Mouse (Mus musculus): Measurements from ENCODE around the gene Swap70. TPM values are rescaled to one million over a fixed set of nuclear protein-coding genes. Genes with fewer than 3 reads are reported as not detected.

Gene Swap70
- total and polyA plus RNA-seq, 3 experiments: 18.3 to 23.3 TPM; not detected in 1

GRCm38 (mm10) chr7:110259966-110260711 is 38.6 kb downstream of the Swap70 start:
- Histone ChIP-seq H3K4me1 (ENCODE audit: control insufficient read depth in 1 of 2, insufficient read depth in 2 of 2, low read length in 2 of 2) (peaks cover 4% of the 10 kb centered on the region in 2 experiments), H3K4me3 (ENCODE audit: control insufficient read depth in 1 of 2, insufficient read depth in 1 of 2, low read depth in 2 of 2, low read length in 2 of 2) (no peak overlapping the region), H3K27ac (ENCODE audit: control insufficient read depth, low read depth, low read length) (no peak overlapping the region), H3K27me3 (ENCODE audit: control insufficient read depth in 1 of 2, insufficient read depth in 2 of 2, low read length in 2 of 2) (no peaks in the 10 kb centered on the region), H3K79me2 (ENCODE audit: control insufficient read depth, insufficient read depth, low read length, poor library complexity) (no peaks in the 10 kb centered on the region), H3K9ac (ENCODE audit: control insufficient read depth, low read depth, low read length, poor library complexity, severe bottlenecking) (no peak overlapping the region), H3K36me3 (ENCODE audit: control insufficient read depth in 1 of 2, insufficient read depth in 2 of 2, low read length in 2 of 2) (peaks cover 2 to 6% of the 10 kb centered on the region in 2 experiments), H3K9me3 (replicated peaks; ENCODE audit: insufficient read depth, low read length) (no peaks in the 10 kb centered on the region)
- TF ChIP-seq NRF1 (IDR thresholded peaks at IDR 0.05; ENCODE audit: insufficient read depth, low read depth, low read length, poor library complexity, severe bottlenecking) (no peak), ZMIZ1 (IDR thresholded peaks at IDR 0.05; ENCODE audit: low read depth, low read length) (no peak), ZNF384 (IDR thresholded peaks at IDR 0.05; ENCODE audit: low read depth, low read length) (no peak), NELFE (IDR thresholded peaks at IDR 0.05; ENCODE audit: low read depth, low read length) (no peak), CHD1 (IDR thresholded peaks at IDR 0.05; ENCODE audit: low read depth, low read length) (no peak), MAX (IDR thresholded peaks at IDR 0.05; ENCODE audit: low read length) (no peak), UBTF (IDR thresholded peaks at IDR 0.05; ENCODE audit: borderline replicate concordance, insufficient read depth, low read depth, low read length) (no peak), POLR2AphosphoS2 (IDR thresholded peaks at IDR 0.05; ENCODE audit: low read length) (no peak), POLR2A (IDR thresholded peaks at IDR 0.05; ENCODE audit: control insufficient read depth in 1 of 2, insufficient read depth in 1 of 2, low read depth in 1 of 2, low read length in 2 of 2, poor library complexity in 1 of 2) (no peak), MAZ (IDR thresholded peaks at IDR 0.05; ENCODE audit: low read depth, low read length) (no peak), HCFC1 (IDR thresholded peaks at IDR 0.05; ENCODE audit: low read depth, low read length) (no peak), EP300 (IDR thresholded peaks at IDR 0.05; ENCODE audit: low read depth in 1 of 2, low read length in 2 of 2) (no peak), USF1 (IDR thresholded peaks at IDR 0.05; ENCODE audit: low read depth, low read length) (no peak), GATA1 (IDR thresholded peaks at IDR 0.05; ENCODE audit: low read depth, low read length) (no peak), MAFK (IDR thresholded peaks at IDR 0.05; ENCODE audit: borderline replicate concordance, low read depth, low read length) (no peak), RAD21 (IDR thresholded peaks at IDR 0.05; ENCODE audit: low read depth, low read length) (no peak), JUND (IDR thresholded peaks at IDR 0.05; ENCODE audit: low read depth, low read length) (no peak), MXI1 (IDR thresholded peaks at IDR 0.05; ENCODE audit: low read depth, low read length) (no peak), ETS1 (IDR thresholded peaks at IDR 0.05; ENCODE audit: low read depth, low read length) (no peak)
- no peak for DNase-seq (ENCODE audit: low read depth, low spot score)

GRCm38 (mm10) chr7:110261807-110262206 is 40.3 kb downstream of the Swap70 start:
- DNase-seq (ENCODE audit: low read depth, low spot score): no peak
- peaks cover 3% of the 10 kb centered on the region in 2 experiments for H3K4me1 ChIP-seq (ENCODE audit: control insufficient read depth in 1 of 2, insufficient read depth in 2 of 2, low read length in 2 of 2)
- no peak overlapping the region for H3K9ac ChIP-seq (ENCODE audit: control insufficient read depth, low read depth, low read length, poor library complexity, severe bottlenecking)

More at GRCm38 (mm10) chr7:110261807-110262206, 40.3 kb downstream of the Swap70 start:
- H3K36me3 ChIP-seq (ENCODE audit: control insufficient read depth in 1 of 2, insufficient read depth in 2 of 2, low read length in 2 of 2): peaks cover 4 to 7% of the 10 kb centered on the region in 2 experiments
- no peaks in the 10 kb centered on the region for H3K79me2 ChIP-seq (ENCODE audit: control insufficient read depth, insufficient read depth, low read length, poor library complexity)
- no peaks in the 10 kb centered on the region for H3K9me3 ChIP-seq (replicated peaks; ENCODE audit: insufficient read depth, low read length)
- no peak overlapping the region for H3K27ac ChIP-seq (ENCODE audit: control insufficient read depth, low read depth, low read length)
- H3K4me3 ChIP-seq (ENCODE audit: control insufficient read depth in 1 of 2, insufficient read depth in 1 of 2, low read depth in 2 of 2, low read length in 2 of 2): no peak overlapping the region
- no peak for TF ChIP-seq GATA1 (IDR thresholded peaks at IDR 0.05; ENCODE audit: low read depth, low read length)
- no peak for TF ChIP-seq POLR2AphosphoS5 (IDR thresholded peaks at IDR 0.05; ENCODE audit: borderline replicate concordance, low read depth, low read length)
- no peak for TF ChIP-seq BHLHE40 (IDR thresholded peaks at IDR 0.05; ENCODE audit: borderline replicate concordance, low read depth, low read length)
- no peak for TF ChIP-seq UBTF (IDR thresholded peaks at IDR 0.05; ENCODE audit: borderline replicate concordance, insufficient read depth, low read depth, low read length)
- TF ChIP-seq MAZ (IDR thresholded peaks at IDR 0.05; ENCODE audit: low read depth, low read length): no peak
- no peak for TF ChIP-seq ZMIZ1 (IDR thresholded peaks at IDR 0.05; ENCODE audit: low read depth, low read length)
- no peak for TF ChIP-seq MAX (IDR thresholded peaks at IDR 0.05; ENCODE audit: low read length)
- TF ChIP-seq ZNF384 (IDR thresholded peaks at IDR 0.05; ENCODE audit: low read depth, low read length): no peak
- TF ChIP-seq USF2 (IDR thresholded peaks at IDR 0.05; ENCODE audit: borderline replicate concordance in 1 of 2, insufficient read depth in 1 of 2, low read depth in 1 of 2, low read length in 2 of 2): no peak
- TF ChIP-seq KAT2A (conservative IDR thresholded peaks at IDR 0.05; ENCODE audit: low read depth, low read length): no peak
- no peak for TF ChIP-seq TAL1 (IDR thresholded peaks at IDR 0.05; ENCODE audit: low read length)
- TF ChIP-seq MEF2A (IDR thresholded peaks at IDR 0.05; ENCODE audit: extremely low read depth, insufficient replicate concordance, low read depth, low read length, poor library complexity, severe bottlenecking): no peak
- TF ChIP-seq TCF12 (IDR thresholded peaks at IDR 0.05; ENCODE audit: low read depth, low read length): no peak
- no peaks in the 10 kb centered on the region for H3K27me3 ChIP-seq (ENCODE audit: control insufficient read depth in 1 of 2, insufficient read depth in 2 of 2, low read length in 2 of 2)
